Mouse (Mus musculus) frontal cortex, adult 2 months (tissue): ENCODE measurements at regions not wholly inside any gene's neighbourhood (a gene's known extent, or its start where the extent isn't known, plus 50 kb on each side); places are given as distances from the start of the nearest gene placed in this dataset.
"Not testable (repeated sequence)": the region's sequence is repeated elsewhere in the genome, so short reads cannot be mapped to it uniquely, and the experiment has no call there.

Experiments
- DNase-seq, 2 experiments: peaks; one replicate each; pipeline ENCODE4 v3.0.0; 2022; ENCODE audit warnings: low spot score in 1 of 2; ENCODE audit errors: extremely low spot score in 1 of 2

DNA sequence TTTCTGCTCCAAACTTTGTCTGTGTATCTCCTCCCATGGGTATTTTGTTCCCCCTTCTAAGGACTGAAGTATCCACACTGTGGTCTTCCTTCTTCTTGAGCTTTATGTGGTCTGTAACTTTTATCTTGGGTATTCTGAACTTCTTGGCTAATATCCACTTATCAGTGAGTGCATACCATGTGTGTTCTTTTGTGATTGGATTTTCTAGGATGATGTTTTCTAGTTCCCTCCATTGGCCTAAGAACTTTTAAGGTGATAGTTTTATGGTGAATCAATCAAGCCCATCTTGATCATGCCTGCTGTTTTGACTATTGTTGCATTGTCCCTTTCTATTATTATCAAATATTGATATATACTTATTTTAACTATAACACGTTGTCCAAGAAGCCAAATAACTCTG lies 779.4 kb upstream of the Tpm3-rs7 start:
- not testable (repeated sequence) for DNase-seq

DNA sequence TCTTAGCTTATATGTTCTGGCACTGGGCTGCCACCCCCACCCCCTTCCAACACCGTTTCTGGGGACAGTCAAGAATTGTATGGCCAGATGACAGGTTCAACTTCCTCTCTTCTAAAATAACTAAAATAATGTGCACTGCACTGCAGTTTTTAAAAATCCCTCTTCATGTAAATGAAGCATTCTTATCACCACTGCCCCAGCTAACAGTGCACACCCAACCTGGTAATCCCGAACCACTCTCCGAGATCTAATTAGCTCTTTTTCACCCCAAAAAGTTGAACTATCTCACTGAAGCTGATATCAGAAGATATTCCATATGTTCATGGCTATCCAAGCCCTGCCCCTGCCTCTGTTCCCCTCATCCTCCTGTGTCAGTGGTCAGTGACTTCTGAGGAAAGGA lies 778.5 kb upstream of the Tpm3-rs7 start:
- DNase-seq = no peak

DNA sequence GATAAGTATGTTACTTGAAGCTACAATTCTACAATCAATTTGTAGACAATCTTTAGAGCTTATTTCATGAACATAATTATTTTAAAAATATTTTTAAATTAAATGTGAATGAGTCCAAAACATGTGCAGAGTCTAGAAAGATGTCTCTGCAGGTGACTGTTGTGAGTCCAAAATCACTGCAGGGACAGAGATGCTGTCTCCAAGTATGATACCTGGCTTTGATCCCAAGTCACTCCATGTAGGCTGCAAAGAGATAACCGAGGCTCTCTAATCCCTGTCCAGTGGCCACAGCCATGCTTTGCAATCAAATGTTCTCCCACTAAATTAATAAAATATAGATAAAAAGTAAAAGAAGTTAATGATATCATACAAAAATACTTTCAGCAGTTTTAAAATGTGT lies 772.1 kb upstream of the Tpm3-rs7 start:
- DNase-seq = no peak

DNA sequence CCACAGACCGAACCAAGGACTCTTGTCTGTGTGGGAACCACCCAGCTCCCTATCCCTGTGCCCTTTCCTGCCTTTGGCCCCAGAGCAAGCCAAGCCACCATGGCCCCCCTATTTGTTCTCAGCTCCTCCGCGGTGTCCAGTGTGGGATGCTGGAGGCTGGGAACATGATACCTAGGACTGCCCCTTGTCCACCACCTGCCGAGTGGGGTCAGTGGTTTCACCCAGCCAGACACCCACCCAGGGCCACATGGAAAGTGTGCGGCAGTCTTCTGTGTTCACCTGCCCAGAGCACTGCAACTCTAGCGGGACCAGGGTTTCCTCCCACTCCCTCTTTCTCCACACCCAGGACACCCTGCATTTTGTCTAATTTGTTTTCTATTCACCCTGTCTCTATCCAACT lies 765.6 kb upstream of the Tpm3-rs7 start:
- DNase-seq = no peak

DNA sequence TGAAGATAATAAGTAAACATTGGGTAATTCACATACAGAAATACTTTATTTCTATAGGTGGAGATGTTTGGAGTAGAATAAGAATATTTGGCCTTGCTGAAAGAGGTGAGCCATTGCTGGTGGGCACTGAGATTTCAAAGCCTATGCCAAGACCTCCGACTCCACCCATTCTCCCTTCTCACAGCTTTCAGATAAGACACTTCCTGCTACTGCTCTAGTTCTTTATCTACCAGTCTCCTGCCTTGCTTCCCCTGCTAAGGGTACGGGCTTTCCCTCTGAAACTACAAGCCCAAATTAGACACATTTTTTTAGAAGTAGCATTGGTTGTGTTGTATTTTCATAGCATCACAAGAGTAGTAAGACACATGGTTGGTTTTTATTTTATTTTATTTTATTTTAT lies 752.2 kb upstream of the Tpm3-rs7 start:
- no peak for DNase-seq

DNA sequence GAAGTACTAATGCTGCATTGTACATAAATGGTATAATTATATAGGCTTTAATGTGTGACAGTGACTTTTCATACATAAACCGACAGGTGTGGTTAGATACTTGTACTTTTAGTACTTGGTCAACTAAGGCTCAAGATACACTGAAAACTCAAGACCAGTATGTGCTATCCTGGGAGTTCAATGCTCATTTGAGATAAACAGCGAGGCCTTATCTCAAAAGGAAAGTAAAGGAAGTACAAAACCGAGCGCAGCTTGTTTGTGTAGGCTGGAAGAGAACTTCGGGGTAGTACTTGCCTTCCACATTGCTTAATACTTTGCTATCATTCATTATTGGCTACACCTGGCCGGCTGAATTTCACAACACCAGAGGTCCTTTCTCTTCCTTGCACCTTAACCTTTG lies 719.7 kb upstream of the Tpm3-rs7 start:
- DNase-seq = no peak

DNA sequence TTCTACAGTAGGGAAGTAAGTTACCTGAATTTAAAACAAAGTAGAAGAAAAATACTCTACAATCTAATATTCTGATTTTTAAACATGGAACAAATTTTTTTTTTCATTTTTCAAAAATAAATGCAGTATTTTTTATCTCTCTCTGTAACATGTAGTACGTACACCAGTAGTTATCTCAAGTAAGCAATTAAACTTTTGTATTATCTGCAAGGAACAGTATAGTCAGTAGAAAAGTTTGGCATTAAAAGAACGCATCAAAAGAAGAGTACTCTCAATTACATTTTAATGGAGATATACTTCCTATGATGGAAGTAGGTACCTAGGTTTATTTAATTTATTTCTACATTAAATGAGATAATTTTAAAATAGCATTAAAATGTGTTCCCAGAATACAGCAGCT lies 693.7 kb upstream of the Tpm3-rs7 start:
- no peak for DNase-seq

DNA sequence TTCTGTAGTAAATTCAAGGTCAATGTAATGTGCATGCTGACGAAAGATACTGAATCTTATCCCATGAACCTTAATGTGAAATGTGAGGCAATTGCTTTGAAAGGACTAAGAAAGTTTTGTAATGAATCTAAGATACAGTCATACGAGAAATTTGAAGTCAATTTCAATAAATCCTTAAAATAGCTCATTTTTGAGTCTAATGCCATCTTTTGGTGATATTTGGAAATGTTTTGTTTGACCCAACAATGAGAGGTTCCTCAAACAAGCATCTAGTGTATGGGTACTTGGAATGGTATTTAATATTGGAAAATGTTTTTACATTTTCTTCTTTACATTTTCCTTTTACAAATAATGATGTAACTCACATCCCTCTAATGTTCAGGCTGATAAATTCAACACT lies 656.8 kb upstream of the Tpm3-rs7 start:
- DNase-seq = no peak

DNA sequence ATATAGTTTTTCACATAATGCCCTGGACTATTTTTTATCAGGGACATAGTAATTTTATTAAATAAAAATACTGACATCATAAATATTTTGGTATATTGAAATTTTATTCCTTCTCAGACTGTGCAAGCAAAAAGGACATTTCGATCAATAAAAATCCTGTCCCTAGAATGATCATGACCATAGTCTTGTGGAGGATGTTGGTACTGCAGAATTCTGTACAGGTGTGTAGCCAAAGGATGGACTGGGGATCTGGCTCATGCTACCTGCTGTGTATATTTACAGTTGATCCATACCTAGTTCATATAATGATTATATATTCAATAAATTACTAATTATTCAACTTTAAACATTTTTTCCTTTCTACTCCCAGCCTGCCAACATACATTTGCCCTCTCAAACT lies 654.6 kb upstream of the Tpm3-rs7 start:
- no peak for DNase-seq

DNA sequence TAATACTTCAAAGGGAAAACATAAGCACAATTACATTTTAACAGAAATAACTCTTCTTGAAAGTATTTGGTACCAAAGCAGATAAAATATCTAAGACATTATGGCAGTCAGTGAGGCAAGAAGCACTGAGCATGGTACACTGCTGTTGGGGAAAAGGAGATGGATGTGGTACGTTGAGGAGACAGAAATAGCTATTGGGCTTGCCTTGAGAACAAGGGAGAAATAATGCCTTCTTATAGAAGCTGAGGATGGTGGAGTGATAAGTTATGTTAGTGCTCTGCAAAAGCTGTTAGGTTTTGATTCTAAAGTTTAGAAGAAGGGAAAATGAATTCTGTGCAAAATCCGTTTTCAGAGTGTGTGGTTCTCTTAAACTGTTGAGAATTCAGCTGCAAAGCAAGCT lies 633.7 kb upstream of the Tpm3-rs7 start:
- DNase-seq = no peak

DNA sequence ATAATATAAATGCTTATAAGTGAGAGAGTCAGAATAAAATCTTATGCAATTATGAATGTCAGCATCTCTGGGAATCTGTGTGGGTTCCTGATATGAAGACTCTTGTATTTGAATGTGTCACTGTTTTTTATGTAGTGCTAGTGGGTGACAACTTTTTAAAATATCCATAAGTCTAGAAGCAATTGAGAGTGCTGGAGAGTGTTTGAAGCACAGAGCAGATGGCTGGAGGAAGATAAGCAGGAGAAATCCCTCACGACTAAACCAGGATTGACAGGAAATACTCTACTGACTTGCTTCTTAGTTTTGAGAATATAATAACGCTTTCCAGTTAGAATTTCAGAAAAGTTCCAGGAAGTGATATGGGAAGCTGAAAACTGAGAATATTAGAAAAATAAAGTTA lies 628.4 kb upstream of the Tpm3-rs7 start:
- peak; percentile 52 to 62 for DNase-seq

DNA sequence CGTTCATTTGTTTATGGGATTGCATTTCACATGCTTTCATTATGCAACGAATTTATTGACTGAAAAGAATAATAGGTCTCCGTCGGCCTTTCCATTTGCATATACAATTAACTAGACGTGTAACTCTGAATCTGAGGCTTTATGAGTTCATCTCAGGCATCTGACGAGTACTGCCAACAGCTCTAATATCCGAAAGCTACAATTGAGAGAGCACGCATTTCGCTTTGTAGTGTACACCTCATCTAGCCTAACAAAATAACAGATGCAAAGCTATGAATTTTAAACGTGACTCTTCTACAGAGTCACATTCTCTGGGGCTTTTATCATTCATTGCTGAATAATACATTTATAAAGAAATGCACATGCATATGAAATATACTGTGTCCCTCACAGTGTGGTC lies 594.9 kb upstream of the Tpm3-rs7 start:
- no peak for DNase-seq
